Mouse (Mus musculus): Measurements from ENCODE around the gene Fgfr2.
A peak's percentile ranks its signal among the peaks of the same experiment; 100 is the strongest.

Gene Fgfr2

GRCm38 (mm10) chr7:131333564-131333963 is 1789.6 kb downstream of the Fgfr2 start, which contains the start of gene Fam24a:
Fam24a (plus strand) TSS chr7:131333864.
- no peak for DNase-seq

GRCm38 (mm10) chr7:131331688-131332087 is 1791.5 kb downstream of the Fgfr2 start:
- DNase-seq = no peak

GRCm38 (mm10) chr7:131329416-131329815 is 1793.7 kb downstream of the Fgfr2 start, which contains the start of gene Fam24b:
Fam24b (minus strand) TSS chr7:131329516.
- DNase-seq = no peak

- no peak for DNase-seq
These were observed 1796.1 kb downstream of the Fgfr2 start for GRCm38 (mm10) chr7:131327054-131327453.

- DNase-seq = no peak
These were observed 1801.0 kb downstream of the Fgfr2 start, which contains the start of gene Cuzd1 for GRCm38 (mm10) chr7:131322192-131322591. Cuzd1 (minus strand) TSS chr7:131322292.

GRCm38 (mm10) chr7:131318340-131318739 is 1804.8 kb downstream of the Fgfr2 start:
- DNase-seq = no peak

GRCm38 (mm10) chr7:131317587-131317986 is 1805.6 kb downstream of the Fgfr2 start:
- DNase-seq = no peak

GRCm38 (mm10) chr7:131314493-131314892 is 1808.7 kb downstream of the Fgfr2 start:
- no peak for DNase-seq

GRCm38 (mm10) chr7:131306733-131307132 is 1816.4 kb downstream of the Fgfr2 start:
- DNase-seq = no peak

GRCm38 (mm10) chr7:131303340-131303739 is 1819.8 kb downstream of the Fgfr2 start:
- DNase-seq = no peak

- DNase-seq = no peak
These were observed 1826.0 kb downstream of the Fgfr2 start for GRCm38 (mm10) chr7:131297151-131297550.

- no peak for DNase-seq
These were observed 1857.3 kb downstream of the Fgfr2 start for GRCm38 (mm10) chr7:131265851-131266250.

- no peak for DNase-seq
These were observed 1858.9 kb downstream of the Fgfr2 start for GRCm38 (mm10) chr7:131264251-131264650.

GRCm38 (mm10) chr7:131260946-131261345 is 1862.2 kb downstream of the Fgfr2 start:
- no peak for DNase-seq

- no peak for DNase-seq
These were observed 1865.8 kb downstream of the Fgfr2 start for GRCm38 (mm10) chr7:131257309-131257708.

GRCm38 (mm10) chr7:131256841-131257240 is 1866.3 kb downstream of the Fgfr2 start:
- DNase-seq = no peak

- no peak for DNase-seq
These were observed 1878.2 kb downstream of the Fgfr2 start for GRCm38 (mm10) chr7:131244993-131245392.

- DNase-seq = no peak
These were observed 1887.1 kb downstream of the Fgfr2 start for GRCm38 (mm10) chr7:131236091-131236490.

GRCm38 (mm10) chr7:131223086-131223485 is 1900.1 kb downstream of the Fgfr2 start:
- no peak for DNase-seq

GRCm38 (mm10) chr7:131187996-131188395 is 1935.2 kb downstream of the Fgfr2 start:
- DNase-seq = no peak

GRCm38 (mm10) chr7:131187047-131187446 is 1936.1 kb downstream of the Fgfr2 start:
- DNase-seq = no peak

GRCm38 (mm10) chr7:131184339-131184738 is 1938.8 kb downstream of the Fgfr2 start:
- DNase-seq = no peak

- peak; percentile 1 for DNase-seq
These were observed 1940.5 kb downstream of the Fgfr2 start for GRCm38 (mm10) chr7:131182685-131183084.

- DNase-seq = peak; percentile 1
These were observed 1949.0 kb downstream of the Fgfr2 start, which contains the start of gene 5430419D17Rik for GRCm38 (mm10) chr7:131174121-131174520. 5430419D17Rik (plus strand) TSS chr7:131174402.

GRCm38 (mm10) chr7:131169099-131169498 is 1954.1 kb downstream of the Fgfr2 start:
- DNase-seq = no peak

Data from cerebellum, adult 9-10 months (tissue).